Mouse (Mus musculus): ENCODE data around the gene Cmklr1.

- no peak for TF ChIP-seq CTCF (IDR thresholded peaks at IDR 0.05; ENCODE audit: borderline replicate concordance, insufficient read depth, low read depth, low read length)
- no peak for TF ChIP-seq POLR2A (IDR thresholded peaks at IDR 0.05; ENCODE audit: borderline replicate concordance, insufficient read depth, low read length)
These were observed 14.2 kb downstream of the Cmklr1 start for GRCm38 (mm10) chr5:113635861-113636565.
